Mouse (Mus musculus) liver, embryonic 14.5 days (tissue): Measurements from ENCODE around the gene Tmc4. TPM values are rescaled to one million over a fixed set of nuclear protein-coding genes. Genes with fewer than 3 reads are reported as not detected.
"Not testable (repeated sequence)": the region's sequence is repeated elsewhere in the genome, so short reads cannot be mapped to it uniquely, and the experiment has no call there.

Source experiments
- ATAC-seq: fragments of 200-750 bp; cut with Nextera tagmentation; 2 replicates; pipeline ENCODE4 v1.8.0; 2017; ENCODE audit warnings: moderate number of reproducible peaks, mild to moderate bottlenecking, moderate library complexity; ENCODE audit not compliant: insufficient read depth
- DNase-seq, 3 experiments: peaks; one replicate each; pipeline ENCODE4 v3.0.0-alpha.2; 2012 to 2013; ENCODE audit warnings: low read depth in 3 of 3, low spot score in 3 of 3
- H3K27ac ChIP-seq: fragments of 300-500 bp; sonication (generic); 2 replicates; pipeline ENCODE4 v1.5.1; 2014; ENCODE audit warnings: moderate library complexity, mild to moderate bottlenecking, control low read depth, inconsistent platforms
- H3K27me3 ChIP-seq: fragments of 300-500 bp; sonication (generic); 2 replicates; pipeline ENCODE4 v1.6.1; 2014; ENCODE audit warnings: mild to moderate bottlenecking, low read length, moderate library complexity; ENCODE audit not compliant: control insufficient read depth, insufficient read depth
- H3K36me3 ChIP-seq: fragments of 300-500 bp; sonication (generic); replicated peaks from 2 replicates; pipeline ENCODE4 v1.6.1; 2014; ENCODE audit warnings: low read depth; ENCODE audit not compliant: control insufficient read depth, insufficient read depth
- H3K4me1 ChIP-seq, 2 experiments: fragments of 200-500 bp in 1 of 2; fragments of 300-500 bp in 1 of 2; sonication (generic) in 1 of 2; replicated peaks; 2 replicates each; pipeline ENCODE4 v1.6.1; 2012 to 2014; ENCODE audit warnings: antibody characterized with exemption in 1 of 2, inconsistent platforms in 1 of 2, low read length in 1 of 2; ENCODE audit not compliant: control insufficient read depth in 2 of 2, insufficient read depth in 2 of 2
- H3K4me2 ChIP-seq: fragments of 300-500 bp; sonication (generic); 2 replicates; pipeline ENCODE4 v1.6.1; 2014; ENCODE audit warnings: low read depth, mild to moderate bottlenecking, control low read depth, moderate library complexity
- H3K4me3 ChIP-seq, 2 experiments: fragments of 200-500 bp in 1 of 2; fragments of 300-500 bp in 1 of 2; sonication (generic) in 1 of 2; 2 replicates each; pipeline ENCODE4 v1.5.1; 2012 to 2014; ENCODE audit warnings: low read depth in 2 of 2, low read length in 2 of 2, mild to moderate bottlenecking in 2 of 2, control low read depth in 1 of 2, inconsistent platforms in 1 of 2, moderate library complexity in 1 of 2; ENCODE audit not compliant: insufficient read depth in 1 of 2
- H3K9ac ChIP-seq: fragments of 300-500 bp; sonication (generic); replicated peaks from 2 replicates; pipeline ENCODE4 v1.6.1; 2014; ENCODE audit warnings: mild to moderate bottlenecking, control low read depth, moderate library complexity
- H3K9me3 ChIP-seq: fragments of 300-500 bp; sonication (generic); 2 replicates; pipeline ENCODE4 v1.6.1; 2016; ENCODE audit warnings: low read length, mixed read lengths; ENCODE audit not compliant: control insufficient read depth
- CTCF ChIP-seq: IDR thresholded peaks from 2 replicates; pipeline ENCODE4 v1.5.1; 2016; ENCODE audit warnings: antibody characterized with exemption, low read depth, control low read depth
- EP300 ChIP-seq: IDR thresholded peaks from 2 replicates; pipeline ENCODE4 v1.6.1; 2016; ENCODE audit warnings: antibody characterized with exemption, low read depth
- WGBS: fragments of 180-500 bp; shearing (Covaris S2); extraction: QIAGEN DNeasy Blood & Tissue Kit; methylation state at CpG from one replicate; pipeline ENCODE4 v1.1.7; 2014; ENCODE audit not compliant: insufficient replicate concordance; 5-methylcytosine and 5-hydroxymethylcytosine counted together
- polyA plus RNA-seq, 2 experiments: library from polyadenylated mRNA; depleted of rRNA in 1 of 2; stranded (reverse) in 1 of 2; unstranded in 1 of 2; fragments of >200 nt; fragmentation: Nextera tagmentation in 1 of 2; extraction: Ambion mirVana in 1 of 2; gene quantifications; 2 replicates each; pipeline versions ENCODE4 v1.2.1 to v1.2.3; 2012 to 2014

The Tmc4 gene
- polyA plus RNA-seq, 2 experiments, result 5.5 to 6.7 TPM

GRCm38 (mm10) chr7:3709000-3709399 lies 31.6 kb upstream of the Tmc4 start:
- WGBS, result 42% methylated on average over 1 of the region's 1 CpGs
- no peak for DNase-seq
- ATAC-seq, result no peak

DNA sequence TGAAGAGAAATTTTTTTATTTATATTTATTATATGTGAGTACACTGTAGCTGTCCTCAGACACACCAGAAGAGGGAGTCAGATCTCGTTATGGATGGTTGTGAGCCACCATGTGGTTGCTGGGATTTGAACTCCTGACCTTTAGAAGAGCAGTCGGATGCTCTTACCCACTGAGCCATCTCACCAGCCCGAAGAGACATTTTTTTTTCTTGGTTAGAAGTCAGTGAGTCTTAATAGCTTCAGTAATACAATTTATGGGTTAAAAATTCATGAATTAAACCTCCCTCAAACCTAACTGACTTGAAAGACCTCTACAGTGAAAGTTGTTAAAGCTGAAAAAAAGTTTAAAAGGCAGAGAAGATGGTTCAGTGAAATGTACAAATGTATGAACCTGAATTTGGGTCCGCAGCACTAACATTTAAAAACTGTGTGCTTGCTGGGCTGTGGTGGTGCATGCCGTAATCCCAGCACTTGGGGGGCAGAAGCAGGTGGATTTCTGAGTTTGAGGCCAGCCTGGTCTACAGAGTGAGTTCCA lies 31.2 kb upstream of the Tmc4 start:
- not testable (repeated sequence) for H3K9me3 ChIP-seq, H3K27me3 ChIP-seq, H3K4me2 ChIP-seq, H3K9ac ChIP-seq, H3K27ac ChIP-seq, H3K4me3 ChIP-seq, DNase-seq
- peak; percentile 24; the same call in 1 of the 2 replicates for TF ChIP-seq CTCF
- ATAC-seq, result peak; percentile 1; the same call in 1 of the 2 replicates
- WGBS, result 23% methylated on average over 5 of the region's 5 CpGs
- Histone ChIP-seq H3K36me3 (peaks cover 32% of the 10 kb centered on the region), H3K4me1 (peaks cover 5 to 10% of the 10 kb centered on the region in 2 experiments; a peak in 2 of 4 replicates)

More at GRCm38 (mm10) chr7:3709000-3709399, 31.6 kb upstream of the Tmc4 start:
- H3K27me3 ChIP-seq, result no peaks in the 10 kb centered on the region
- no peak overlapping the region for H3K27ac ChIP-seq
- H3K4me1 ChIP-seq, result peaks cover 5 to 10% of the 10 kb centered on the region in 2 experiments; a peak in 2 of 4 replicates
- H3K36me3 ChIP-seq, result peaks cover 32% of the 10 kb centered on the region
- no peak overlapping the region for H3K4me3 ChIP-seq
- no peaks in the 10 kb centered on the region for H3K9me3 ChIP-seq
- H3K4me2 ChIP-seq, result no peak overlapping the region
- TF ChIP-seq EP300, result no peak
- TF ChIP-seq CTCF, result no peak
- no peak overlapping the region for H3K9ac ChIP-seq

GRCm38 (mm10) chr7:3707568-3708413 lies 30.4 kb upstream of the Tmc4 start:
- peak; percentile 4; the same call in 1 of the 2 replicates for ATAC-seq
- WGBS, result 18% methylated on average over 7 of the region's 7 CpGs
- TF ChIP-seq CTCF (no peak), EP300 (no peak)
- peaks cover 32% of the 10 kb centered on the region for H3K36me3 ChIP-seq
- H3K4me3 ChIP-seq, result no peak overlapping the region
- no peaks in the 10 kb centered on the region for H3K9me3 ChIP-seq
- H3K4me2 ChIP-seq, result no peak overlapping the region
- DNase-seq, result no peak
- H3K27me3 ChIP-seq, result no peaks in the 10 kb centered on the region
- H3K9ac ChIP-seq, result no peak overlapping the region
- H3K4me1 ChIP-seq, result peaks cover 5 to 10% of the 10 kb centered on the region in 2 experiments; a peak in 2 of 4 replicates
- no peak overlapping the region for H3K27ac ChIP-seq

DNA sequence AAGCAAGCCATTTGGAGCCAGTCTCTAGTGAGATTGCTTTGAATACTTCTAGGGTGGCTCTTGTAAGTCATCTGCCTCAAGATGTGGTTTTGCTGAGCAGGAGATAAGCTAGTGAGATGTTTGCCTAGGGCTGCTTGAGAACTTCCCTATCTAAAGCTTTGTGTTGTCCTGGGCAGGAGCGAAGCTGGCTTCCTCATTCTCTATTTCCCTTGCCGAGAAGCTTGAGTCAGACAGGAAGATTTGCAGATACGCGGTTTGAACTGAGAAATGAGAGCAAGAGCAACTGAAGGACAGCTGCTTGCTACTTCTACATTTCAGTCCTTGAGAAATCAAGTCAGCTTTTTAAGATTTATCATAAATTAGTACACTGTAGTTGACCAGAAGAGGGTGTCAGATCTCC lies 29.7 kb upstream of the Tmc4 start:
- WGBS, result 14% methylated on average over 4 of the region's 4 CpGs
- ATAC-seq (0 out of 2 replicates have a peak, but pooled peaks have one; percentile 1), DNase-seq (peak in 1 of 3 experiments; percentile 37)
- no peak overlapping the region; the same call in 1 of the 2 replicates for H3K9ac ChIP-seq
- H3K4me1 ChIP-seq, result peaks cover 5 to 10% of the 10 kb centered on the region in 2 experiments; a peak in 2 of 4 replicates
- H3K27ac ChIP-seq, result peak overlapping the region; percentile 15
- peak overlapping the region; percentile 92 for H3K4me2 ChIP-seq
- H3K9me3 ChIP-seq, result no peaks in the 10 kb centered on the region
- H3K27me3 ChIP-seq, result no peaks in the 10 kb centered on the region
- TF ChIP-seq CTCF (no peak), EP300 (no peak)
- H3K36me3 ChIP-seq, result peaks cover 32% of the 10 kb centered on the region
- H3K4me3 ChIP-seq, result peak overlapping the region in 1 of 2 experiments; percentile 88; a peak in 1 of 4 replicates
